Comparison of ENCODE assay signal across 19 mouse cellular contexts in the genomic region with DNA sequence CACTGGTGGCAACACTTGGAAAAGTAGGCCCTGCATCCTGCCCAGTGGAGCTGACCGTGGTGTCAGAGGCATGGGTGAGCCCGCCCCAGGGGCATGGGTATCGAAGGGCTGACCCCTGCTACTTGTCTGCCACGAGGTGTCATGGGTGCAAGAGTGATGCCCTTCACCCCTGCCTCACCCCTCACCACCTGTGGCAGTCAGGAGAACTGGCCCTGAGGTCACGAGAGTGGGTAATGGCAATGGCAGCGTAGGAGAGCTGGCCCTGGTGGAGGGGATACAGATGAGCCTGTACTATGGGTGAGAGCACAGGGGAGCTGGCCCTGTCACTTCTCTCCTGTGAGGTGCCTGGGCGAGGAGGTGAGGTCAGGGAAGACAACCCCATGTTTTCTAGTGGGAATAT.
"Had no signal": no experiment of that assay in that cellular context is flagged by ENCODE, and none has a peak within 500 bp of the region (broad histone marks: within the 10 kb centered on the region; RNA-seq: fewer than 3 reads in every experiment).

No protein-coding gene starts in this region.

- DNase-seq: lung, adult 18-20 months; lung, embryonic 14.5 days; lung, postnatal 10 days; lung, postnatal 4 days; midbrain, embryonic 14.5 days; retina, postnatal 1 day; right cerebral cortex, adult 18-20 months; right cerebral cortex, postnatal 25 days; right cerebral cortex, postnatal 4 days; spleen, adult 18-20 months; thymus, adult 2 months; thymus, postnatal 25 days; thymus, postnatal 4 days had no signal

- H3K4me3 ChIP-seq: midbrain, embryonic 10.5 days; midbrain, embryonic 12.5 days; myocyte; neural tube, embryonic 13.5 days; neural tube, embryonic 15.5 days had no signal

- H3K4me1 ChIP-seq: midbrain, embryonic 10.5 days; midbrain, embryonic 12.5 days; neural tube, embryonic 13.5 days; neural tube, embryonic 15.5 days had no signal

- ATAC-seq: midbrain, embryonic 16.5 days had no signal

- H3K36me3 ChIP-seq: midbrain, embryonic 10.5 days; midbrain, embryonic 12.5 days; neural tube, embryonic 13.5 days; neural tube, embryonic 15.5 days had no signal

- H3K27me3 ChIP-seq: midbrain, embryonic 12.5 days; neural tube, embryonic 13.5 days; neural tube, embryonic 15.5 days had no signal

- H3K4me2 ChIP-seq: lung, embryonic 14.5 days; midbrain, embryonic 12.5 days; neural tube, embryonic 13.5 days; neural tube, embryonic 15.5 days had no signal

- H3K9me3 ChIP-seq: midbrain, embryonic 10.5 days; midbrain, embryonic 12.5 days; neural tube, embryonic 13.5 days; neural tube, embryonic 15.5 days had no signal

- H3K9ac ChIP-seq: lung, embryonic 14.5 days; midbrain, embryonic 12.5 days; neural tube, embryonic 13.5 days; neural tube, embryonic 15.5 days had no signal

- H3K27ac ChIP-seq: midbrain, embryonic 10.5 days; midbrain, embryonic 12.5 days; neural tube, embryonic 13.5 days; neural tube, embryonic 15.5 days had no signal
